Mouse (Mus musculus): ENCODE data around the gene Lsamp.
"Not testable (repeated sequence)": the region's sequence is repeated elsewhere in the genome, so short reads cannot be mapped to it uniquely, and the experiment has no call there.

Gene Lsamp

GRCm38 (mm10) chr16:40470946-40471345 is 486.8 kb downstream of the Lsamp start:
- in situ Hi-C loops (cut with MboI, MseI): no loop called here

- in situ Hi-C loops (cut with MboI, MseI): no loop called here
These were observed 487.8 kb downstream of the Lsamp start for GRCm38 (mm10) chr16:40471967-40472366.

- in situ Hi-C loops (cut with MboI, MseI): no loop called here
These were observed 507.4 kb downstream of the Lsamp start for GRCm38 (mm10) chr16:40491606-40492005.

GRCm38 (mm10) chr16:40504262-40504960 is 520.2 kb downstream of the Lsamp start:
- in situ Hi-C loops (cut with MboI, MseI): no loop called here

- in situ Hi-C loops (cut with MboI, MseI): no loop called here
These were observed 525.2 kb downstream of the Lsamp start for GRCm38 (mm10) chr16:40509146-40510030.

GRCm38 (mm10) chr16:40536754-40537153 is 552.6 kb downstream of the Lsamp start:
- in situ Hi-C loops (cut with MboI, MseI): no loop called here

GRCm38 (mm10) chr16:40549663-40550062 is 565.5 kb downstream of the Lsamp start:
- in situ Hi-C loops (cut with MboI, MseI): no loop called here

GRCm38 (mm10) chr16:40555608-40556007 is 571.4 kb downstream of the Lsamp start:
- in situ Hi-C loops (cut with MboI, MseI): no loop called here

GRCm38 (mm10) chr16:40557680-40558249 is 573.6 kb downstream of the Lsamp start:
- in situ Hi-C loops (cut with MboI, MseI): no loop called here

- in situ Hi-C loops (cut with MboI, MseI): no loop called here
These were observed 583.3 kb downstream of the Lsamp start for GRCm38 (mm10) chr16:40567431-40567941.

- in situ Hi-C loops (cut with MboI, MseI): no loop called here
These were observed 588.1 kb downstream of the Lsamp start for GRCm38 (mm10) chr16:40572085-40572745.

- in situ Hi-C loops (cut with MboI, MseI): no loop called here
These were observed 597.9 kb downstream of the Lsamp start for GRCm38 (mm10) chr16:40582076-40582475.

- in situ Hi-C loops (cut with MboI, MseI): no loop called here
These were observed 609.0 kb downstream of the Lsamp start for GRCm38 (mm10) chr16:40593161-40593560.

GRCm38 (mm10) chr16:40601431-40602387 is 617.5 kb downstream of the Lsamp start:
- in situ Hi-C loops (cut with MboI, MseI): no loop called here

GRCm38 (mm10) chr16:40607509-40607908 is 623.3 kb downstream of the Lsamp start:
- in situ Hi-C loops (cut with MboI, MseI): no loop called here

GRCm38 (mm10) chr16:40616697-40617096 is 632.5 kb downstream of the Lsamp start:
- in situ Hi-C loops (cut with MboI, MseI): not testable (repeated sequence)

- in situ Hi-C loops (cut with MboI, MseI): not testable (repeated sequence)
These were observed 636.9 kb downstream of the Lsamp start for GRCm38 (mm10) chr16:40621086-40621485.

- in situ Hi-C loops (cut with MboI, MseI): no loop called here
These were observed 643.0 kb downstream of the Lsamp start for GRCm38 (mm10) chr16:40627159-40627558.

- in situ Hi-C loops (cut with MboI, MseI): no loop called here
These were observed 655.6 kb downstream of the Lsamp start for GRCm38 (mm10) chr16:40639621-40640371.

- in situ Hi-C loops (cut with MboI, MseI): no loop called here
These were observed 668.6 kb downstream of the Lsamp start for GRCm38 (mm10) chr16:40652800-40653199.
